ENCODE assay signal across 9 mouse cellular contexts in the genomic region with DNA sequence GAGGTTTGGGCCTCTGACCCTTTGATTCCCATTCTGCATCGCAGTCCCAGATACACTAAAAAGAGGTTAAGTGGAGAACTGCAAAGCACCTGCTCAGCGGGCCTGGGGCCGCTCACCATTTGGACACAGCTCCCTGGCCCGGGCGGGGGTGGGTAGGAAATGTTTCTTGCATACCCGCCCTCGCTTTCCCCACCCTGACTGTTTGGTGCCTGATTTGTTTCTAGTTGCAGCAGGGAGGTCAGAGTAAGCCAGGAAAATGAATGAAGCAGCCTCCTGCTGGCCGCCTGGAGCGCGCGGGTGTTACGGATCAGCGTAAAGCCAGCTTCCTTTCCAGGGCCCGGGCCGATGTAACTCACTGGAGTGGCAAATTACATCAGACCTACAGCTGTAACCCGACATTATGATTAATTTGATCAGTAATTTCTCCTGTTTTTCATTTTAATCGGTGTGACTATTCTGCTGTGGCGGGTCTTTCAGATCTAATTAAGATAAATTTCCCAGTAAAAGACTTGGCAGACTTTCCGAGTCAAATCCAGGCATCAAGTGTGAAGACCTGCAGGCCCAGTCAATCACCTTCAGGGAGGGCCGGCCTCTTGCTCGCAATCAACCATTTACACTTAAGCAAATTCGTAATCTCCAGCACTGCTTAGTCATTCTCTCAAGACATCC.
DNase-seq lines count a peak whose midpoint lies in the region; ATAC-seq lines count a peak whose summit lies in the region.
"Had no signal": no experiment of that assay in that cellular context is flagged by ENCODE, and none has a peak within 500 bp of the region (broad histone marks: within the 10 kb centered on the region; RNA-seq: fewer than 3 reads in every experiment).

No protein-coding gene starts in this region.

- H3K9ac ChIP-seq in embryonic facial prominence, embryonic 13.5 days = no peak overlapping the region
- peak overlapping the region; percentile 42 for H3K9ac ChIP-seq in hindbrain, embryonic 16.5 days (ENCODE audit: low read depth, low read length)
- no peak overlapping the region for H3K9ac ChIP-seq in limb, embryonic 15.5 days

- H3K36me3 ChIP-seq in embryonic facial prominence, embryonic 13.5 days = no peaks in the 10 kb centered on the region
- no peaks in the 10 kb centered on the region for H3K36me3 ChIP-seq in hindbrain, embryonic 16.5 days (ENCODE audit: control insufficient read depth, insufficient read depth, low read length)
- no peaks in the 10 kb centered on the region for H3K36me3 ChIP-seq in limb, embryonic 15.5 days

- peak; percentile 7 for DNase-seq in gastrocnemius, postnatal 10 days
- no peak for DNase-seq in gastrocnemius, adult 18-20 months (ENCODE audit: low spot score)
- peak; percentile 58 for DNase-seq in ES-CJ7 (ENCODE audit: low read depth, low spot score)
- no peak for DNase-seq in urinary bladder, postnatal 36 days (ENCODE audit: low spot score in 2 of 2)

- H3K9me3 ChIP-seq in embryonic facial prominence, embryonic 13.5 days = no peaks in the 10 kb centered on the region
- no peaks in the 10 kb centered on the region for H3K9me3 ChIP-seq in hindbrain, embryonic 16.5 days (ENCODE audit: control insufficient read depth, low read length)
- no peaks in the 10 kb centered on the region for H3K9me3 ChIP-seq in limb, embryonic 15.5 days

- H3K27ac ChIP-seq in embryonic facial prominence, embryonic 13.5 days = no peak overlapping the region
- no peak overlapping the region for H3K27ac ChIP-seq in hindbrain, embryonic 16.5 days (ENCODE audit: low read depth, low read length)
- no peak overlapping the region for H3K27ac ChIP-seq in limb, embryonic 15.5 days

- peaks cover 27% of the 10 kb centered on the region for H3K27me3 ChIP-seq in embryonic facial prominence, embryonic 13.5 days
- H3K27me3 ChIP-seq in hindbrain, embryonic 16.5 days (replicated peaks; ENCODE audit: control insufficient read depth, insufficient read depth, low read length) = no peaks in the 10 kb centered on the region; the same call in 1 of the 2 replicates
- H3K27me3 ChIP-seq in limb, embryonic 15.5 days = no peaks in the 10 kb centered on the region

- H3K4me3 ChIP-seq in embryonic facial prominence, embryonic 13.5 days = no peak overlapping the region
- 0 out of 2 replicates have a peak overlapping the region, but pooled peaks have one; percentile 23 for H3K4me3 ChIP-seq in hindbrain, embryonic 16.5 days (ENCODE audit: low read length)
- no peak overlapping the region for H3K4me3 ChIP-seq in limb, embryonic 15.5 days
- H3K4me3 ChIP-seq: myocyte had no signal

- H3K4me1 ChIP-seq in embryonic facial prominence, embryonic 13.5 days = no peaks in the 10 kb centered on the region
- peaks cover 9% of the 10 kb centered on the region for H3K4me1 ChIP-seq in hindbrain, embryonic 16.5 days (ENCODE audit: control insufficient read depth, insufficient read depth, low read depth, low read length)
- peaks cover 3% of the 10 kb centered on the region; the same call in 1 of the 2 replicates for H3K4me1 ChIP-seq in limb, embryonic 15.5 days

- no peak for ATAC-seq in embryonic facial prominence, embryonic 13.5 days (ENCODE audit: insufficient number of reproducible peaks, insufficient read depth, low FRiP score, low TSS enrichment, low read depth)
- peak; percentile 96 for ATAC-seq in hindbrain, embryonic 16.5 days
- ATAC-seq in limb, embryonic 15.5 days (ENCODE audit: insufficient number of reproducible peaks, low FRiP score, low TSS enrichment, low read depth) = no peak
- no peak for ATAC-seq in CD4-positive, CD25-positive, alpha-beta regulatory T cell, adult 4 months

- H3K4me2 ChIP-seq in embryonic facial prominence, embryonic 13.5 days = peak overlapping the region; percentile 37
- peak overlapping the region; percentile 56 for H3K4me2 ChIP-seq in hindbrain, embryonic 16.5 days (ENCODE audit: low read length)
- peak overlapping the region; percentile 20; the same call in 1 of the 2 replicates for H3K4me2 ChIP-seq in limb, embryonic 15.5 days

- 7% methylated on average over 22 of the region's 22 CpGs for WGBS in embryonic facial prominence, embryonic 13.5 days
- 3% methylated on average over 22 of the region's 22 CpGs for WGBS in hindbrain, embryonic 16.5 days
- WGBS in limb, embryonic 15.5 days = 8% methylated on average over 22 of the region's 22 CpGs

Comparison
In these comparisons a context has a peak if more than half of its experiments do, and no peak if none do; other contexts are left out.
1. DNase-seq: peak in gastrocnemius, postnatal 10 days (single experiment) and ES-CJ7 (single experiment); none in gastrocnemius, adult 18-20 months (single experiment) and urinary bladder, postnatal 36 days (0 of 2).
2. Peak in every context shown above with its lines, with median percentiles within 50 percentile points of each other: H3K4me2 ChIP-seq.